Mouse (Mus musculus) ES-E14 (cell line): ENCODE measurements at regions not wholly inside any gene's neighbourhood (a gene's known extent, or its start where the extent isn't known, plus 50 kb on each side); places are given as distances from the start of the nearest gene placed in this dataset.

Source experiments
- DNase-seq: peaks from one replicate; pipeline ENCODE4 v3.0.0-alpha.2; 2013; ENCODE audit warnings: low read depth, low spot score
- H3K27ac ChIP-seq: 2 replicates; pipeline ENCODE4 v1.5.1; 2012; ENCODE audit warnings: low read depth, mild to moderate bottlenecking, low read length, moderate library complexity, mixed read lengths; ENCODE audit not compliant: poor library complexity, insufficient read depth, severe bottlenecking
- H3K36me3 ChIP-seq: 2 replicates; pipeline ENCODE4 v1.6.1; 2012; ENCODE audit warnings: mild to moderate bottlenecking, low read length, moderate library complexity, mixed read lengths; ENCODE audit not compliant: control insufficient read depth, poor library complexity, insufficient read depth, severe bottlenecking
- H3K4me1 ChIP-seq, 2 experiments: fragments of 150-350 bp in 1 of 2; sonication (generic) in 1 of 2; 2 replicates each; pipeline ENCODE4 v1.6.1; 2012; ENCODE audit warnings: low read length in 2 of 2, mild to moderate bottlenecking in 1 of 2, mixed read lengths in 1 of 2; ENCODE audit not compliant: control insufficient read depth in 2 of 2, insufficient read depth in 2 of 2, poor library complexity in 1 of 2
- H3K4me3 ChIP-seq, 2 experiments: fragments of 150-350 bp in 1 of 2; sonication (generic) in 1 of 2; 2 replicates each; pipeline ENCODE4 v1.5.1; 2012; ENCODE audit warnings: low read length in 2 of 2, low read depth in 1 of 2, mild to moderate bottlenecking in 1 of 2, mixed read lengths in 1 of 2; ENCODE audit not compliant: insufficient read depth in 1 of 2, poor library complexity in 1 of 2, severe bottlenecking in 1 of 2
- H3K9ac ChIP-seq: 2 replicates; pipeline ENCODE4 v1.6.1; 2012; ENCODE audit warnings: low read depth, mild to moderate bottlenecking, low read length, mixed read lengths; ENCODE audit not compliant: poor library complexity, insufficient read depth, severe bottlenecking
- H3K9me3 ChIP-seq: fragments of 150-350 bp; sonication (generic); 2 replicates; pipeline ENCODE4 v1.6.1; 2012; ENCODE audit warnings: low read depth, mild to moderate bottlenecking, low read length; ENCODE audit not compliant: control insufficient read depth, insufficient read depth
- CHD2 ChIP-seq: IDR thresholded peaks from 2 replicates; pipeline ENCODE4 v1.6.1; 2014; ENCODE audit warnings: mild to moderate bottlenecking, low read depth, low read length, inconsistent platforms
- HCFC1 ChIP-seq: IDR thresholded peaks from 2 replicates; pipeline ENCODE4 v1.6.1; 2012; ENCODE audit warnings: low read length, inconsistent platforms, borderline replicate concordance; ENCODE audit not compliant: insufficient read depth
- MAFK ChIP-seq: IDR thresholded peaks from 2 replicates; pipeline ENCODE4 v1.6.1; 2014; ENCODE audit warnings: mild to moderate bottlenecking, low read depth, low read length, inconsistent platforms; ENCODE audit not compliant: insufficient read depth
- ZC3H11A ChIP-seq: IDR thresholded peaks from 2 replicates; pipeline ENCODE4 v1.6.1; 2012; ENCODE audit warnings: low read depth, mild to moderate bottlenecking, inconsistent platforms, low read length, borderline replicate concordance
- ZNF384 ChIP-seq: IDR thresholded peaks from 2 replicates; pipeline ENCODE4 v1.6.1; 2012; ENCODE audit warnings: low read depth, low read length, inconsistent platforms
- in situ Hi-C, 2 experiments: fragments of 600-800 bp; cut with MboI; formaldehyde crosslinking; loops; one replicate each; pipeline ENCODE4 v1.15.1; 2025; ENCODE audit warnings: low sequenced_read_pairs in 2 of 2, inconsistent platforms in 1 of 2; ENCODE audit not compliant: unreplicated experiment in 2 of 2

DNA sequence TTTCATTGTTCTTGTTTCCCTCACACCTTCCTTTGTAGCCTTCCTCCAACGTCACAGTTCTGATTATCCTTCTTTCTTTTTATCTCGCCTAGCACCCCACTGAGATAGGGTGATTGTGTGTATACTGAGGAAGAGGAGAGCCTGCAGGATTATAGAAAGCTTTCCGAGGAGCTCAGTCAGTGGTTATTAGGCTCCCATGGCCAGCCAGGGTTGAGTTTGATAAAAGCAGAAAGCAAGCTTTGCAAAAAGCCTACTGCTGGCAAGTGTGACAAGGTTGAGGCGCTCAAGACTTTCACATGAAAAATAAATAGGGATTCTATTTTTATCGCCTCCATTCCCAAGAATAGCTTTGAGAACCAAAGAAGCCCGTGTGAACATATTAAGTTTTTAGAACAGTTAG is 136.9 kb upstream of the Cypt12 start:
- DNase-seq = no peak
- no peak overlapping the region for H3K4me3 ChIP-seq

DNA sequence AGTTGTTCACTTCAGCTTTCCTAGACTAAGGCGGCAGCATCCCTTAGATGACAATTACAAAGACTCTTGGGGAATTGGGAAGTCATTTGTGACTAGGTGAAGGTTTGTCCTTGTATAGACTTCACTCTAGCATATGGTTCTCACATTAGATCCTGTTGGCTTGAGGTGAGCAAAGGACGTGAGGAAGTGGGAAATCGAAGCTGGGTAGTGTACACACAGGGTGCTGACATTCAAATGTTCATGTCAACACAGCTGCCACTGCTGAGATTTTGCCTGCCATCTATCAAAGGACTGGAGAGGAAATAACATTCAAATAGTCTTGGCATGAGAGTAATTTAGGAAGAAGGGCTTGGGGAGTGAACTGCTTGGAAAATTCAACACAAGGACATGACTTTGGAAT is 124.0 kb upstream of the Cypt12 start:
- DNase-seq = no peak
- no peak overlapping the region for H3K4me3 ChIP-seq
- no peaks in the 10 kb centered on the region for H3K9me3 ChIP-seq
- H3K36me3 ChIP-seq = no peaks in the 10 kb centered on the region
- in situ Hi-C loops = loop anchor here in 1 of 2 experiments (25.0 kb wide), 1 partner anchor 1362 kb away; no protein-coding TSS in a partner anchor
- no peaks in the 10 kb centered on the region for H3K4me1 ChIP-seq
- no peak for TF ChIP-seq ZNF384
- no peak for TF ChIP-seq ZC3H11A
- no peak for TF ChIP-seq CHD2
- no peak for TF ChIP-seq MAFK
- no peak for TF ChIP-seq HCFC1
- no peak overlapping the region for H3K9ac ChIP-seq
- no peak overlapping the region for H3K27ac ChIP-seq

More for the DNA sequence above, 136.9 kb upstream of the Cypt12 start:
- in situ Hi-C loops = loop anchor here in 1 of 2 experiments (25.0 kb wide), 1 partner anchor 1349 kb away; no protein-coding TSS in a partner anchor
- H3K4me1 ChIP-seq = no peaks in the 10 kb centered on the region
- H3K9ac ChIP-seq = no peak overlapping the region
- TF ChIP-seq HCFC1 (no peak), ZNF384 (no peak)
- no peaks in the 10 kb centered on the region for H3K36me3 ChIP-seq
- no peaks in the 10 kb centered on the region for H3K9me3 ChIP-seq
- no peak overlapping the region for H3K27ac ChIP-seq

DNA sequence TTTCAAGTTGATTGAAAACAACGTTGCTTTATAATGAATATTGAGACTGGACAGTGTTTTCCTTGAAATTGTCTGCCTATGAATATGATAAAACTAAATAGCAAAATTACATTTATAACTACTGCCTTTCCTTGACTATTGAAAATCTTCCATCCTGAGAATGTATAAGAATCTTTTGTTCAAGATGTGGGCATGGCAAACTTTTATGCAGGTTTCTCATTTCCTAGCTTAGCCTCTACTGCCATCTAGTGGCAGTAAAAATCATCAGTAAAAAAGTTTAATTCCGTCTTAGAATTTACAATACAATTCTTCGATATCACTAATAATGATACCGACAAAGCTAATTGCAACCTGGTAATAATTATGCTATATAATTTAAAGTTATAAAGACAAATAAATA is 123.5 kb upstream of the Cypt12 start:
- Histone ChIP-seq H3K4me3 (no peak overlapping the region), H3K36me3 (no peaks in the 10 kb centered on the region), H3K27ac (no peak overlapping the region), H3K9ac (no peak overlapping the region), H3K9me3 (no peaks in the 10 kb centered on the region), H3K4me1 (no peaks in the 10 kb centered on the region)
- TF ChIP-seq ZC3H11A (peak; percentile 54; the same call in 1 of the 2 replicates), HCFC1 (no peak)
- in situ Hi-C loops = loop anchor here in 1 of 2 experiments (25.0 kb wide), 1 partner anchor 1362 kb away; no protein-coding TSS in a partner anchor
- peak; percentile 24 for DNase-seq

DNA sequence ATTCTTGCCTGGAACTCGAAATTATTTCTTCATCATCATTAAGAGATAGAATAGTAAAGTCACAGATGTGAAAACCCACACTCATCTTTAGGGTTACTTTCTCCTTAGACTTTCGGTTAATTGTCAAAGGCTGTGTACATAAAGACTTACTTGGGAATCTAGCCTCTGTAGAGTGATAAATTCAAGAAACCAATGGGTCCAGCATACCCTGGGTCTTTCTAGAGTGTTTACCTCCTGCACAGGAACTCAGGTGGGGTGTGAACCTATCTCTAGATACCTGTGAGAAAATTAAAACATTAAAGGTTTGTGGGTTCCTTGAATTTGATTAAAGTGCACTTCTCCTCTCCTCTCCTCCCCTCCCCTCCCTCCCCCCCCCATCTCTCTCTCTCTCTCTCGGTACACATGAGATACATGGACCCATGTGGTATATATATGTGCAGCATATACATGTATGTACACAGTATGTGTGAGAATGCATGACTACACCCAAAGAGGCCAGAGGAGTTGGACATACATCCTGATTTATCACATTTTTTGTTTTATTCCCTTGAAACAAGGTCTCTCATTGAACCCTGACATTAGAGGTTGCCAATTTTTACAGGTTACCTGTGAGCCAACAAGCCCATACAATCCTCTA is 122.8 kb upstream of the Cypt12 start:
- in situ Hi-C loops = no loop called here
- Histone ChIP-seq H3K27ac (no peak overlapping the region), H3K36me3 (no peaks in the 10 kb centered on the region), H3K9me3 (no peaks in the 10 kb centered on the region), H3K4me3 (no peak overlapping the region), H3K9ac (no peak overlapping the region), H3K4me1 (no peaks in the 10 kb centered on the region)
- DNase-seq = no peak
- TF ChIP-seq MAFK = no peak
- TF ChIP-seq ZNF384 = no peak
- no peak for TF ChIP-seq ZC3H11A

DNA sequence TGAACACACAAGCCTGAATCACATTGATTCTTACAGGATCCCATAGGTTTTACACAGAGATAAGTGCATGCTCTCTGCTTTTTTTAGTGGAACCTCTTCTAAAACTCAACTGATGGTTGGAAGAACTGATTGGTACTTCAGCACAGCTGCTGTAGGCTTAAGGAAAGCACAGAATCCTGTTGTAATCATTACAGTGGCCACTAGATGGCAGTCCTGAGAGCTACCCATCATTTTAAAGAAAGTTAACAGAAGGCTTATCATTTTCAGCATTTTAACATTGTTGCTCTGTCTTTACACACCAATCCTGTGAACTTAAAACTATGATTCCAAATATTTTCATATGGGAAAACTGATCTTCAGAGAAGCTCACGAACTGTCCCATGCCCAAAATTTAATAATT is 113.5 kb upstream of the Cypt12 start:
- DNase-seq = peak; percentile 47
- Histone ChIP-seq H3K36me3 (no peaks in the 10 kb centered on the region), H3K4me1 (no peaks in the 10 kb centered on the region), H3K9me3 (no peaks in the 10 kb centered on the region), H3K9ac (no peak overlapping the region), H3K27ac (no peak overlapping the region), H3K4me3 (no peak overlapping the region)
- in situ Hi-C loops = no loop called here
- TF ChIP-seq ZNF384 (no peak), ZC3H11A (no peak), MAFK (no peak)
